Mouse (Mus musculus) limb, embryonic 10.5 days (tissue): ENCODE results near the gene Mgat4b. TPM values are rescaled to one million over a fixed set of nuclear protein-coding genes. Genes with fewer than 3 reads are reported as not detected.
A peak's percentile ranks its signal among the peaks of the same experiment; 100 is the strongest.
"Not testable (repeated sequence)": the region's sequence is repeated elsewhere in the genome, so short reads cannot be mapped to it uniquely, and the experiment has no call there.

ENCODE experiments used
- DNase-seq: peaks from one replicate; pipeline ENCODE4 v3.0.0-alpha.2; 2017; ENCODE audit warnings: low spot score
- H3K27ac ChIP-seq: fragments of 300-500 bp; sonication (generic); 2 replicates; pipeline ENCODE4 v1.5.1; 2016; ENCODE audit warnings: mild to moderate bottlenecking
- H3K27me3 ChIP-seq: fragments of 300-500 bp; sonication (generic); 2 replicates; pipeline ENCODE4 v1.6.1; 2016; ENCODE audit warnings: low read depth, mild to moderate bottlenecking; ENCODE audit not compliant: poor library complexity, severe bottlenecking
- H3K36me3 ChIP-seq: fragments of 300-500 bp; sonication (generic); 2 replicates; pipeline ENCODE4 v1.6.1; 2016; ENCODE audit warnings: mild to moderate bottlenecking, moderate library complexity
- H3K4me1 ChIP-seq: fragments of 300-500 bp; sonication (generic); 2 replicates; pipeline ENCODE4 v1.6.1; 2016
- H3K4me3 ChIP-seq: fragments of 300-500 bp; sonication (generic); 2 replicates; pipeline ENCODE4 v1.5.1; 2016; ENCODE audit warnings: mild to moderate bottlenecking, moderate library complexity
- H3K9me3 ChIP-seq: fragments of 300-500 bp; sonication (generic); replicated peaks from 2 replicates; pipeline ENCODE4 v1.6.1; 2016; ENCODE audit warnings: mild to moderate bottlenecking
- WGBS: fragments of 180-500 bp; shearing (Covaris S2); methylation state at CpG from one replicate; pipeline ENCODE4 v1.1.7; 2016; 5-methylcytosine and 5-hydroxymethylcytosine counted together
- polyA plus RNA-seq: library from polyadenylated mRNA; unstranded; fragments of >200 nt; fragmentation: Nextera tagmentation; extraction: Ambion mirVana; gene quantifications from 2 replicates; pipeline ENCODE4 v1.2.1, GENCODE M21; 2016

Gene Mgat4b
- polyA plus RNA-seq: 27.7 and 28.6 TPM in 2 replicates

DNA sequence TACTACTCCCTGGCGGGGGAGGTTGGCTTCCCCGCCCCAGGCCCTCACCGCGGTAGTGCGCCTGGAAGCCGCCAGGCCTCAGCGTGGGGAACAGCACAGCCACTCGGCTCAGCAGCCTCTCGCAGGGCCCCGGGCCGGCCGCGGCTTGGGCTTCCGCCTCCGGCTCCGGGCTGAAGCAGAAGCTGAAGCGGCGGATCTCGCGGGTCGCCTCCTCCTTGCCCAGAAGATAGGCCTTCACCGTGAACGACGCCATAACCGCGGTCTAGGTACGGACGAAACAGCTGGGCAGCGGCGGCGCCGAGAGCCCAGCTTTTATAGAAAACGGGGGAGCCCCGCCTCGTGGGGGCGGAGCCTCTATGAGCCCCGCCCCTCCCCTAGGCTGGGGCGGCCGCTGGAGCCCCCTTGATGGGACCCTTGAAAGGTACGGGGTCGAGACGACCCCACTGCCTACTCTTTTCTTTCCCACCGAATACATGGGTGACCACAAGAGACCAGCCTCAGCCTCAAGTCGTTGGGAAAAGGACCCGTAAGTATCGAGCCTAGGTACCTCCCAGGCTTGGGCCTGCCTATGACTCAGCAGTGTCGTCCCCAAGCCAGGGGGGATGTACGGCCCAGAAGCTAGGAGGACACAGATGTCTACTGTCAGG, at the start of gene Mgat4b, which contains the start of gene Sqstm1:
Mgat4b (plus strand) TSS at position 386 of the 647 bp plus-strand sequence.
Sqstm1 (minus strand) TSS at position 323 of the 647 bp plus-strand sequence.
- Histone ChIP-seq H3K27ac (peak within 1 kb of the TSS; percentile 94), H3K4me1 (peaks cover 18% of the 10 kb centered on the region), H3K9me3 (no peaks in the 10 kb centered on the region), H3K36me3 (peaks cover 26% of the 10 kb centered on the region), H3K27me3 (no peaks in the 10 kb centered on the region), H3K4me3 (peak within 1 kb of the TSS; percentile 87)
- WGBS: under 1% methylated on average over 48 of the region's 48 CpGs
- DNase-seq: peak; percentile 90

GRCm38 (mm10) chr11:50161578-50162304, 48.9 kb upstream of the Mgat4b start:
- H3K36me3 ChIP-seq: peaks cover 90% of the 10 kb centered on the region
- no peaks in the 10 kb centered on the region for H3K4me1 ChIP-seq
- H3K4me3 ChIP-seq: no peak overlapping the region
- DNase-seq: peak; percentile 82
- 65% methylated on average over 10 of the region's 10 CpGs for WGBS
- no peak overlapping the region for H3K27ac ChIP-seq
- no peaks in the 10 kb centered on the region for H3K9me3 ChIP-seq
- H3K27me3 ChIP-seq: no peaks in the 10 kb centered on the region

DNA sequence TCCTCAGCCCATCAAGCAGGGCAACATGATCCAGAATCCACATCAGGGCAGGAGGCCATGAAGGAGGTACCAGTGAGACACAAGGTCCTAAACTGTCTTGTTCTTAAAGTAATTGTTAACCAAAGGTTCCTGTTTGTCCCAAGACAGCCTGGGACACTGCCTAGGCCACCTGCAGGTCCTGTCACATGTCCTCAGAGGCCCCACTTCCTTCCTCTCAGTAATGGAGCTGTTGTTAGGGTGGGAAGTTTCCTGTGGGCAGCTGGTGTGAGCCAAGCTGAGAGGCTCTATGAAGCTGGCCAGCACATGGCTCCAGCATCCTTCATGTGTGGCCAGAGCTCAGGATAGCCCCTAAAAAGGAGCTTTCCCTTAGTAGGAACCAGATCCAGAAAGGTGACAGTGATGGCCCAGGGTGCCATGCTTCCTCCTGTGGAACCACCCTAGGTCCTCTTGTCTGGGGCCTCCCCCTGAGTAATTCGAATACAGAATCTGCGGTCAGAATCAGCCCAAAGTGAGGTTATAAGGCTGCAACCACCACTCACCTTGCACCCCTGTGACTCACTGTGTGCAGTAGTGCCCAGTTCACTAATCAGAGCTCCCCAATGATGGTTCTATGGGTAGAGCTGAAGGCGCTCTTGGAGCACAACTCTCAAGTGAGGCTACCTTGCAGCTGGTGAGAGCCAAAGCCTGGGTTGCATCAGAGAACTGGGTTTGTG, 48.2 kb upstream of the Mgat4b start:
- Histone ChIP-seq H3K4me1 (no peaks in the 10 kb centered on the region), H3K4me3 (no peak overlapping the region), H3K9me3 (no peaks in the 10 kb centered on the region), H3K27ac (no peak overlapping the region), H3K36me3 (peaks cover 83% of the 10 kb centered on the region), H3K27me3 (no peaks in the 10 kb centered on the region)
- 95% methylated on average over 3 of the region's 3 CpGs for WGBS
- DNase-seq: no peak

GRCm38 (mm10) chr11:50168352-50168751, 42.3 kb upstream of the Mgat4b start:
- DNase-seq: no peak
- WGBS: 82% methylated on average over 5 of the region's 5 CpGs
- no peaks in the 10 kb centered on the region for H3K27me3 ChIP-seq
- no peak overlapping the region for H3K27ac ChIP-seq
- H3K4me3 ChIP-seq: no peak overlapping the region
- H3K9me3 ChIP-seq: no peaks in the 10 kb centered on the region
- H3K36me3 ChIP-seq: peaks cover 65% of the 10 kb centered on the region
- H3K4me1 ChIP-seq: no peaks in the 10 kb centered on the region

DNA sequence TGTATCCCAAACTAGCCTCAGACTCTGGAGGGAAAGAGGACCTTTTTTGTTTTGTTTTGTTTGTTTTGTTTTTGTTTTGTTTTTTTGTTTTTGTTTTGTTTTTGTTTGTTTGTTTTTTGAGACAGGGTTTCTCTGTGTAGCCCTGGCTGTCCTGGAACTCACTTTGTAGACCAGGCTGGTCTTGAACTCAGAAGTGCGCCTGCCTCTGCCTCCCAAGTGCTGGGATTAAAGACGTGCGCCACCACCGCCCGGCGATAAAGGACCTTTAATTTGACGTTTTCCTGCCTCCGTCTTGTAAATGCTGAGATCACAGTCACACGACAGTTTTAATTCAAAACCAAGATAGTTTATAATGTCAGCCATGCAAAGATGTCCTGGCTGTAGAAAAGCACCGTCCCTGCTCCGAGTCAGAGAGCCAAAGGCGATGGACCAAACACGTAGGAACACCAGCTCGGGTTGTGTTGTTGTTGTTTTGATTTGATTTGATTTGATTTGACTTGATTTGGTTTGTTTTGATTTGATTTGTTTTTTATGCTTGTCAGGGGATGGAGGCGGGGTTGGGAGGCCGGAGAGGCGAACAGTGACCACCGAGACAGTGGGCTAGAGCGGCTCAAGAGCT, 36.5 kb upstream of the Mgat4b start, which contains the start of gene Mrnip:
Mrnip (plus strand) TSS at position 334 of the 619 bp plus-strand sequence.
- H3K27me3 ChIP-seq, H3K9me3 ChIP-seq, DNase-seq, H3K4me1 ChIP-seq: not testable (repeated sequence)
- 4% methylated on average over 19 of the region's 19 CpGs for WGBS
- Histone ChIP-seq H3K4me3 (peak within 1 kb of the TSS; percentile 64), H3K36me3 (peaks cover 52% of the 10 kb centered on the region), H3K27ac (peak within 1 kb of the TSS; percentile 79)

GRCm38 (mm10) chr11:50174730-50175187, 35.9 kb upstream of the Mgat4b start:
- Histone ChIP-seq H3K4me3 (peak overlapping the region; percentile 64), H3K27me3 (no peaks in the 10 kb centered on the region), H3K9me3 (no peaks in the 10 kb centered on the region), H3K4me1 (peaks cover 5% of the 10 kb centered on the region), H3K36me3 (peaks cover 47% of the 10 kb centered on the region), H3K27ac (peak overlapping the region; percentile 79)
- WGBS: under 1% methylated on average over 27 of the region's 27 CpGs
- peak; percentile 97 for DNase-seq

DNA sequence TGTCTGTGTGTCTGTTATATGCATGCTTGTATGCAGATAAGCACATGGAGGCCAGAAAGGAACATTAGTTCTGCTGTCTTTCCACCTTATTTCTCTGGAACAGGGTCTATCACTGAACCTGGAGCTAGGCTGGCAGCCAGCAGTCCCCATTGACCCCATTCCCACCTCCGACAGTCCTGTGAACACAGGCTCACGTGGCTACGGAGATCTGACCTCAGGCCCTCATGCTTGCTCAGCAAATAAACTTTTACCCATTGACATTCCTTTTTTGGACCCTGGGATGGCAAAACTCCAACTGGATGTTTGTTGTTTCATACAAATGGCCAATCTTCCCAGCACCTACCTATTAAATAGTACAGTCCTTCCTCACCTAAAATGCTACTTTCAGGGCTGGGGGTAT, 34.3 kb upstream of the Mgat4b start:
- Histone ChIP-seq H3K4me1 (peaks cover 5% of the 10 kb centered on the region), H3K36me3 (peaks cover 37% of the 10 kb centered on the region), H3K27me3 (no peaks in the 10 kb centered on the region), H3K4me3 (no peak overlapping the region), H3K9me3 (no peaks in the 10 kb centered on the region), H3K27ac (no peak overlapping the region)
- DNase-seq: no peak
- WGBS: 89% methylated on average over 3 of the region's 3 CpGs

DNA sequence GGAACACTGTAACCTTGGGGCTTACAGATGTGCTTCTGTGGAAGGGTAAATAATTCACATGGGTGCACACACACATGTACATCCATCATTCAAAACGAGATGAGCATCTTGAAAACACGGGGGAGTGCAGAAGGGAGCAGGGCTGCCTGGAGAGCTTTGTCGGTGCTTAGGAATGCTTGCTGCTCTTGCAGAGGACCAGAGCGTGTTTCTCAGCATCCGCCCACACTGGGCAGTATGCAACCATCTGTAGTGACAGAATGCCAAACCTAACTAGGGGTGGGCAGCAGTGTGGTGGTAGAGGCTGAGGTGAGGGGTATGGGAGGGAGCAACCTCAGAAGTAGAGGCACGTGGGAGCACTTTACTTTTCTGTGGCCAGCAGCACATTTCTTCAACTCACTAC, 33.6 kb upstream of the Mgat4b start:
- Histone ChIP-seq H3K9me3 (no peaks in the 10 kb centered on the region), H3K36me3 (peaks cover 33% of the 10 kb centered on the region), H3K27ac (no peak overlapping the region), H3K4me1 (peaks cover 5% of the 10 kb centered on the region), H3K4me3 (no peak overlapping the region), H3K27me3 (no peaks in the 10 kb centered on the region)
- 83% methylated on average over 6 of the region's 6 CpGs for WGBS
- DNase-seq: no peak

- H3K4me1 ChIP-seq: peaks cover 5% of the 10 kb centered on the region
- no peaks in the 10 kb centered on the region for H3K27me3 ChIP-seq
- peaks cover 49% of the 10 kb centered on the region for H3K36me3 ChIP-seq
- no peak overlapping the region for H3K27ac ChIP-seq
- WGBS: 84% methylated on average over 5 of the region's 5 CpGs
- H3K4me3 ChIP-seq: no peak overlapping the region
- no peak for DNase-seq
- H3K9me3 ChIP-seq: no peaks in the 10 kb centered on the region
These were observed 31.9 kb upstream of the Mgat4b start for GRCm38 (mm10) chr11:50178532-50179488.

GRCm38 (mm10) chr11:50180478-50181231, 30.0 kb upstream of the Mgat4b start:
- Histone ChIP-seq H3K27me3 (no peaks in the 10 kb centered on the region), H3K4me1 (no peaks in the 10 kb centered on the region), H3K9me3 (no peaks in the 10 kb centered on the region), H3K27ac (no peak overlapping the region), H3K4me3 (no peak overlapping the region), H3K36me3 (peaks cover 56% of the 10 kb centered on the region)
- WGBS: 80% methylated on average over 6 of the region's 6 CpGs
- DNase-seq: no peak

GRCm38 (mm10) chr11:50182702-50183101, 28.0 kb upstream of the Mgat4b start:
- no peak overlapping the region for H3K4me3 ChIP-seq
- no peak overlapping the region for H3K27ac ChIP-seq
- no peak for DNase-seq
- no peaks in the 10 kb centered on the region for H3K9me3 ChIP-seq
- H3K36me3 ChIP-seq: peaks cover 52% of the 10 kb centered on the region
- no peaks in the 10 kb centered on the region for H3K27me3 ChIP-seq
- 88% methylated on average over 4 of the region's 4 CpGs for WGBS
- no peaks in the 10 kb centered on the region for H3K4me1 ChIP-seq
